Mouse (Mus musculus) hindbrain, embryonic 14.5 days (tissue): Measurements from ENCODE around the gene Gjb4. TPM values are rescaled to one million over a fixed set of nuclear protein-coding genes. Genes with fewer than 3 reads are reported as not detected.

Experiments used
- ATAC-seq: fragments of 200-750 bp; cut with Nextera tagmentation; 2 replicates; pipeline ENCODE4 v1.8.0; 2017; ENCODE audit warnings: moderate number of reproducible peaks, mild to moderate bottlenecking, moderate TSS enrichment, moderate library complexity; ENCODE audit not compliant: low FRiP score
- DNase-seq: peaks from one replicate; pipeline ENCODE4 v3.0.0-alpha.2; 2015; ENCODE audit warnings: low spot score
- H3K27ac ChIP-seq: fragments of 300-500 bp; sonication (generic); 2 replicates; pipeline ENCODE4 v1.5.1; 2014; ENCODE audit warnings: mild to moderate bottlenecking, moderate library complexity
- H3K27me3 ChIP-seq: fragments of 300-500 bp; sonication (generic); 2 replicates; pipeline ENCODE4 v1.6.1; 2014; ENCODE audit warnings: mild to moderate bottlenecking, low read length, mixed read lengths; ENCODE audit not compliant: control insufficient read depth, insufficient read depth
- H3K36me3 ChIP-seq: fragments of 300-500 bp; sonication (generic); replicated peaks from 2 replicates; pipeline ENCODE4 v1.6.1; 2014; ENCODE audit not compliant: control insufficient read depth, insufficient read depth
- H3K4me1 ChIP-seq: fragments of 300-500 bp; sonication (generic); replicated peaks from 2 replicates; pipeline ENCODE4 v1.6.1; 2014; ENCODE audit warnings: antibody characterized with exemption, low read length, mixed read lengths; ENCODE audit not compliant: control insufficient read depth, insufficient read depth
- H3K4me2 ChIP-seq: fragments of 300-500 bp; sonication (generic); replicated peaks from 2 replicates; pipeline ENCODE4 v1.6.1; 2014; ENCODE audit warnings: mild to moderate bottlenecking, moderate library complexity
- H3K4me3 ChIP-seq: fragments of 300-500 bp; sonication (generic); replicated peaks from 2 replicates; pipeline ENCODE4 v1.5.1; 2014; ENCODE audit warnings: mild to moderate bottlenecking, low read length
- H3K9ac ChIP-seq: fragments of 300-500 bp; sonication (generic); 2 replicates; pipeline ENCODE4 v1.6.1; 2014
- H3K9me3 ChIP-seq: fragments of 300-500 bp; sonication (generic); 2 replicates; pipeline ENCODE4 v1.6.1; 2016; ENCODE audit warnings: low read length; ENCODE audit not compliant: control insufficient read depth
- WGBS: fragments of 180-500 bp; shearing (Covaris S2); extraction: QIAGEN DNeasy Blood & Tissue Kit; methylation state at CpG from one replicate; pipeline ENCODE4 v1.1.7; 2014; 5-methylcytosine and 5-hydroxymethylcytosine counted together
- polyA plus RNA-seq: library from polyadenylated mRNA; unstranded; fragments of >200 nt; fragmentation: Nextera tagmentation; extraction: Ambion mirVana; gene quantifications from 2 replicates; pipeline ENCODE4 v1.2.1, GENCODE M21; 2014

The Gjb4 gene
- polyA plus RNA-seq, 1 experiment from 2014 or later: 0.17 TPM

DNA sequence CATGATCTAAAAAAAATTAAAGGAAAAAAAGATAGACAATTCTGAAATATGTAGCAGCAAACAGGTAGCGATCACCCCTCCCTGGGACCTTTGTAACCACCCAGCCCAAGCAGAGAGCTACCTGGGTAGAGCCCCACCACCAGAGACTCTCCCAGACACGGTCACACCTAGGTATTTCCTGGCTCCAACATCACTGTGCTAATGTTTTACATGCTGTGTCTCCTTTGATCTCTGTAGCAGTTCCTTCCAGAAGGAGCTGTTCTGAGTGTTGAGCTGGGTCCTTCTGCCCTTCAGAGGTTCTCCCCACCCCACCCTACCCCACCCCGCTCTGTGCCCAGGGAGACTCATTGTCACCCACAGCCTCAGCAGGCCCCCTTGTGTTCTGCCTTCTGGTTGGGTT is 30.2 kb downstream of the Gjb4 start:
- DNase-seq: no peak
- H3K9ac ChIP-seq: no peak overlapping the region
- H3K27ac ChIP-seq: no peak overlapping the region
- H3K9me3 ChIP-seq: no peaks in the 10 kb centered on the region
- H3K4me1 ChIP-seq: no peaks in the 10 kb centered on the region
- H3K4me3 ChIP-seq: no peak overlapping the region
- 88% methylated on average over 3 of the region's 3 CpGs for WGBS
- 0 out of 2 replicates have a peak, but pooled peaks cover 3% of the 10 kb centered on the region for H3K27me3 ChIP-seq
- ATAC-seq: no peak
- no peak overlapping the region for H3K4me2 ChIP-seq
- H3K36me3 ChIP-seq: no peaks in the 10 kb centered on the region

DNA sequence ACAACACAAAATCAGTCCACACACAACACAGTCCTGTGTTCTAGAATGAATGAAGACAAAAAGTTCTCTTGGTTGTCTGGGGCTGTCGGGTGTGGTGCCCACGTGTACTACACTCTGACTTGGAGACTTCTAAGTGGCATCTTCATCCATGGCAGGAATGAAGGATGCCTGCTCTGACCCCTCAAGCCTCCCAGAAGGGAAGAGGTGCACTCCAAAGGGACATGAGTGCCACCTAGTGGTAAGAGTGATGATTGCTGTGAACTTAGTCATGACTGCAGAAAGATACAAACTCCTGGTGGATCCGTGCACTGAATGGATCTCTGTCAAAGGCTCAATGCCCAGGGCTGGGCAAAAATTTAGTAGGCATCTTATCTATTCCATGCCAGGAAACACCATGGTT is 34.3 kb downstream of the Gjb4 start:
- Histone ChIP-seq H3K27ac (no peak overlapping the region), H3K4me3 (no peak overlapping the region), H3K9me3 (no peaks in the 10 kb centered on the region), H3K4me1 (no peaks in the 10 kb centered on the region), H3K9ac (no peak overlapping the region), H3K4me2 (no peak overlapping the region), H3K36me3 (no peaks in the 10 kb centered on the region), H3K27me3 (no peaks in the 10 kb centered on the region; the same call in 1 of the 2 replicates)
- 7% methylated on average over 3 of the region's 3 CpGs for WGBS
- peak; percentile 89 for DNase-seq
- no peak; the same call in 1 of the 2 replicates for ATAC-seq

DNA sequence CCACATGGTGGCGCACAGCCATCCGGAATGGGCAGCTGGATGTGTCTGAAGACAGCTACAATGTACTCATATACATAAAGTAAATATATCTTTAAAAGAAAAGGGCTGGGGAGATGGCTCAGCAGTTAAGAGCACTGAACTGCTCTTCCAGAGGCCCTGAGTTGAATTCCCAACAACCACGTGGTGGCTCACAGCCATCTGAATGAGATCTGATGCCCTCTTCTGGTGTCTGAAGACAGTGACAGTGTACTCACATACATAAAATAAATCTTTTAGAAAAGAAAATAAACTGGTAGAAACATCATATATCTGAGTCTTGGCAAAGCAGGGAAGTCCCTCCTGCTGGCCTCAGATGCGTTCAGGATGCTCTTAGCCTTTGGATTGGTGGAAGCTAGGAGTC is 36.7 kb downstream of the Gjb4 start:
- 60% methylated on average over 4 of the region's 4 CpGs for WGBS
- H3K4me3 ChIP-seq: no peak overlapping the region
- no peak for ATAC-seq
- H3K27me3 ChIP-seq: no peaks in the 10 kb centered on the region; the same call in 1 of the 2 replicates
- H3K27ac ChIP-seq: no peak overlapping the region
- no peak overlapping the region for H3K4me2 ChIP-seq
- H3K4me1 ChIP-seq: no peaks in the 10 kb centered on the region
- DNase-seq: peak; percentile 31
- H3K9ac ChIP-seq: no peak overlapping the region
- H3K9me3 ChIP-seq: no peaks in the 10 kb centered on the region
- H3K36me3 ChIP-seq: no peaks in the 10 kb centered on the region

DNA sequence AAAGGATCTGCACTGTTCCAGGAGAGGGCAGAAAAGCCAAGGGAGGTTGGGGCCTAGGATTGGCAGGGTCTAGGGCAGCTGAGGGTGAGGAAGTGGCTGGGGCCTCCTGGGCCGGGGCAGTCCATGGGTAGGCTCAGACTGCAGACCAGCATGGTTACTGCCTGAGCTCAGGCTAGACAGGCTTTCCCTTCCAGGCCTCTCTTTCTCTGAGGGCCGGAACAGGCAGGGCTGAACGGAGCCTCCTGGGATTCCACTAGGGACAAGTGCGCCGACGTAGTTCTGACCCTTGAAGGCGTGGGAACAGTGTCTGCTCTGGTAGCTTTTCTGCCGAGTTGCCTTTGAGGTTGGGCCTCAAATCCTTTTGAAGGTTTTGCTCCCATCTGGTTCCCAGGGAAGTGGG is 38.1 kb downstream of the Gjb4 start:
- Histone ChIP-seq H3K4me2 (no peak overlapping the region), H3K27me3 (no peaks in the 10 kb centered on the region; the same call in 1 of the 2 replicates), H3K9me3 (no peaks in the 10 kb centered on the region), H3K27ac (no peak overlapping the region), H3K9ac (no peak overlapping the region), H3K36me3 (no peaks in the 10 kb centered on the region), H3K4me1 (no peaks in the 10 kb centered on the region), H3K4me3 (no peak overlapping the region)
- 86% methylated on average over 8 of the region's 8 CpGs for WGBS
- no peak for DNase-seq
- ATAC-seq: no peak

GRCm38 (mm10) chr4:127314585-127314984 is 39.3 kb downstream of the Gjb4 start:
- Histone ChIP-seq H3K27ac (no peak overlapping the region), H3K9me3 (no peaks in the 10 kb centered on the region), H3K4me2 (peak overlapping the region; percentile 85), H3K27me3 (no peaks in the 10 kb centered on the region; the same call in 1 of the 2 replicates), H3K9ac (peak overlapping the region; percentile 69; the same call in 1 of the 2 replicates), H3K36me3 (no peaks in the 10 kb centered on the region), H3K4me3 (peak overlapping the region; percentile 48; the same call in 1 of the 2 replicates), H3K4me1 (no peaks in the 10 kb centered on the region)
- 40% methylated on average over 9 of the region's 9 CpGs for WGBS
- ATAC-seq: no peak
- no peak for DNase-seq

DNA sequence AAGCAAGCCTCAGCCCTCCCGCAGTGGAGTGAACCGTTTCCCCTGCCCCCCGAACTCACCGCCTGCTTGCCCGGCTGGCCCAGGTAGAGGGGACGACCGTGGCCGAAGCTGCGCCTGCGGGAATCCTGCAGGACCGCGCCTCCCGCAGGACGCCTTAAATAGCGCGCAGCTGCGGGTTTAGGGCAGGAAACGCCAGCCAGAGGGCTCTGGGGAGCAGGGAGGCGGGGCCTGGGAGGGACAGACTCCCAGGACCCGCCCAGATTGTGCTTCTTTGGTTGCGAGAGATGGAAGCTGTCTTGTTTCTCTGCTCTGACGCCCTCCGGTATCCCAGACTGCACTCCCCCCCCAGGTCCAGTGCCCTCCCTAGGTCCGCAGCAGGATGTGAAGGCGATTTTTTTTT is 40.0 kb downstream of the Gjb4 start, which contains the start of gene Gja4:
Gja4 (minus strand) TSS at position 179 of the 400 bp plus-strand sequence.
- Histone ChIP-seq H3K36me3 (no peaks in the 10 kb centered on the region), H3K27ac (no peak within 1 kb of the TSS), H3K4me1 (no peaks in the 10 kb centered on the region), H3K27me3 (no peaks in the 10 kb centered on the region; the same call in 1 of the 2 replicates), H3K4me2 (peak within 1 kb of the TSS; percentile 85), H3K9ac (peak within 1 kb of the TSS; percentile 69), H3K4me3 (peak within 1 kb of the TSS; percentile 48), H3K9me3 (no peaks in the 10 kb centered on the region)
- ATAC-seq (peak; percentile 76; the same call in 1 of the 2 replicates), DNase-seq (peak; percentile 80)
- WGBS: 1% methylated on average over 25 of the region's 25 CpGs

DNA sequence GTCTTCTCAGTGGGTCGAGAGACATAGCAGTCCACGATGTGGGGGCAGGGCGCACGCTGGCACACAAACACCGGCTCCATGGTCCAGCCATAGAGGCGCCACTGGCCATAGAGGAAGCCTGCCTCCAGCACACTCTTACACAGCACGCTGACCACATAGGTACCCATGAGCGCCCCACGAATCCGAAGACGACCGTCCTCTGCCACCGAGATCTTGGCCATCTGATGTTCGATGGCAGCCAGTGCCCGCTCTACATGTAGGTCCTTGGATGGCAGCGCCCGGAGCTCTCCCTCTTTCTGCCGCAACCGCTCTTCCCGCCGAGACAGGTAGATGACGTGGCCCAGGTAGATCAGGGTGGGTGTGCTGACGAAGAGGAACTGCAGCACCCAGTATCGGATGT is 41.5 kb downstream of the Gjb4 start:
- no peaks in the 10 kb centered on the region for H3K4me1 ChIP-seq
- no peak overlapping the region; the same call in 1 of the 2 replicates for H3K4me3 ChIP-seq
- H3K9ac ChIP-seq: no peak overlapping the region
- no peaks in the 10 kb centered on the region; the same call in 1 of the 2 replicates for H3K27me3 ChIP-seq
- ATAC-seq (no peak), DNase-seq (no peak)
- no peaks in the 10 kb centered on the region for H3K9me3 ChIP-seq
- WGBS: 66% methylated on average over 24 of the region's 24 CpGs
- H3K4me2 ChIP-seq: no peak overlapping the region
- H3K27ac ChIP-seq: no peak overlapping the region
- H3K36me3 ChIP-seq: no peaks in the 10 kb centered on the region

DNA sequence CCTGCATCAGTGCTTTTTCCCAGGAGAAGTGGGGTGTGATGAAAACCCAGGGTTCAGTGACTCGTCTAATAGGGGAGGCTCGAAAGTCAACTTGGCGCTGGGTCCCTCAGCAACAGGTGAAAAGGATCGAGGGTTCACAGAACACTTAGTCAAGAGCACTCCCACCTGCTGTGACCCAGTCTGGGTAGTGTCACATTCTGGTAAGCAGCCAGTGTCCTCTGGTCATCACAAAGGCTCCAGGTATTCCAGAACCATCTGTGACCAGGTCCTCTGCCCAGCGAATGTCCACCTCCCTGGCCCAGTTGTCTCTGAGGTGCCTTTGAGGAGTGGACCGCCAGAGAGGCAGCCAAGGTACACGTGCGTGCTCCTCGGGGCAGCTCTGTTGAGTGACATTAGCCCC is 42.3 kb downstream of the Gjb4 start:
- no peak overlapping the region for H3K4me2 ChIP-seq
- 70% methylated on average over 9 of the region's 9 CpGs for WGBS

GRCm38 (mm10) chr4:127306915-127307314 is 47.0 kb downstream of the Gjb4 start:
- 64% methylated on average over 2 of the region's 2 CpGs for WGBS
- no peaks in the 10 kb centered on the region for H3K36me3 ChIP-seq
- no peak for ATAC-seq

More for the DNA sequence above, 42.3 kb downstream of the Gjb4 start:
- DNase-seq (no peak), ATAC-seq (no peak)
- Histone ChIP-seq H3K27me3 (no peaks in the 10 kb centered on the region; the same call in 1 of the 2 replicates), H3K27ac (no peak overlapping the region), H3K4me3 (no peak overlapping the region), H3K9ac (no peak overlapping the region), H3K9me3 (no peaks in the 10 kb centered on the region), H3K36me3 (no peaks in the 10 kb centered on the region), H3K4me1 (no peaks in the 10 kb centered on the region)

GRCm38 (mm10) chr4:127303796-127304195 is 50.1 kb downstream of the Gjb4 start:
- Histone ChIP-seq H3K27ac (no peak overlapping the region), H3K4me2 (no peak overlapping the region), H3K4me1 (no peaks in the 10 kb centered on the region), H3K9ac (no peak overlapping the region), H3K36me3 (no peaks in the 10 kb centered on the region), H3K9me3 (no peaks in the 10 kb centered on the region), H3K4me3 (no peak overlapping the region), H3K27me3 (no peaks in the 10 kb centered on the region)
- no peak for ATAC-seq
- WGBS: 72% methylated on average over 3 of the region's 3 CpGs
- DNase-seq: no peak

More at GRCm38 (mm10) chr4:127306915-127307314, 47.0 kb downstream of the Gjb4 start:
- Histone ChIP-seq H3K4me3 (no peak overlapping the region), H3K9me3 (no peaks in the 10 kb centered on the region), H3K4me1 (no peaks in the 10 kb centered on the region), H3K9ac (no peak overlapping the region), H3K27ac (no peak overlapping the region), H3K4me2 (no peak overlapping the region), H3K27me3 (no peaks in the 10 kb centered on the region)
- no peak for DNase-seq
